Mouse (Mus musculus) hindbrain, embryonic 15.5 days (tissue): ENCODE measurements around the gene Nav2. TPM values are rescaled to one million over a fixed set of nuclear protein-coding genes. Genes with fewer than 3 reads are reported as not detected.
A peak's percentile ranks its signal among the peaks of the same experiment; 100 is the strongest.

Experiments
- ATAC-seq: fragments of 200-750 bp; cut with Nextera tagmentation; 2 replicates; pipeline ENCODE4 v1.8.0; 2017; ENCODE audit warnings: low read depth, moderate number of reproducible peaks, moderate TSS enrichment; ENCODE audit not compliant: low FRiP score
- H3K27ac ChIP-seq: fragments of 300-500 bp; sonication (generic); replicated peaks from 2 replicates; pipeline ENCODE4 v1.5.1; 2015; ENCODE audit warnings: mild to moderate bottlenecking, inconsistent platforms
- H3K27me3 ChIP-seq: fragments of 300-500 bp; sonication (generic); 2 replicates; pipeline ENCODE4 v1.6.1; 2015; ENCODE audit warnings: control low read depth, inconsistent platforms
- H3K36me3 ChIP-seq: fragments of 300-500 bp; sonication (generic); 2 replicates; pipeline ENCODE4 v1.6.1; 2015; ENCODE audit warnings: control low read depth, inconsistent platforms
- H3K4me1 ChIP-seq: fragments of 300-500 bp; sonication (generic); replicated peaks from 2 replicates; pipeline ENCODE4 v1.6.1; 2015; ENCODE audit warnings: control low read depth, inconsistent platforms
- H3K4me2 ChIP-seq: fragments of 300-500 bp; sonication (generic); 2 replicates; pipeline ENCODE4 v1.6.1; 2015; ENCODE audit warnings: moderate library complexity, mild to moderate bottlenecking, inconsistent platforms
- H3K4me3 ChIP-seq: fragments of 300-500 bp; sonication (generic); 2 replicates; pipeline ENCODE4 v1.5.1; 2015; ENCODE audit warnings: mild to moderate bottlenecking, inconsistent platforms
- H3K9ac ChIP-seq: fragments of 300-500 bp; sonication (generic); 2 replicates; pipeline ENCODE4 v1.6.1; 2015; ENCODE audit warnings: inconsistent platforms
- H3K9me3 ChIP-seq: fragments of 300-500 bp; sonication (generic); 2 replicates; pipeline ENCODE4 v1.6.1; 2016; ENCODE audit warnings: control low read depth, inconsistent platforms
- WGBS: fragments of 180-500 bp; shearing (Covaris S2); methylation state at CpG from one replicate; pipeline ENCODE4 v1.1.7; 2015; 5-methylcytosine and 5-hydroxymethylcytosine counted together
- polyA plus RNA-seq: library from polyadenylated mRNA; unstranded; fragments of >200 nt; fragmentation: Nextera tagmentation; extraction: Ambion mirVana; gene quantifications from 2 replicates; pipeline ENCODE4 v1.2.1, GENCODE M21; 2015

Nav2 gene
- polyA plus RNA-seq, 1 experiment from 2014 or later = 24.7 TPM

DNA sequence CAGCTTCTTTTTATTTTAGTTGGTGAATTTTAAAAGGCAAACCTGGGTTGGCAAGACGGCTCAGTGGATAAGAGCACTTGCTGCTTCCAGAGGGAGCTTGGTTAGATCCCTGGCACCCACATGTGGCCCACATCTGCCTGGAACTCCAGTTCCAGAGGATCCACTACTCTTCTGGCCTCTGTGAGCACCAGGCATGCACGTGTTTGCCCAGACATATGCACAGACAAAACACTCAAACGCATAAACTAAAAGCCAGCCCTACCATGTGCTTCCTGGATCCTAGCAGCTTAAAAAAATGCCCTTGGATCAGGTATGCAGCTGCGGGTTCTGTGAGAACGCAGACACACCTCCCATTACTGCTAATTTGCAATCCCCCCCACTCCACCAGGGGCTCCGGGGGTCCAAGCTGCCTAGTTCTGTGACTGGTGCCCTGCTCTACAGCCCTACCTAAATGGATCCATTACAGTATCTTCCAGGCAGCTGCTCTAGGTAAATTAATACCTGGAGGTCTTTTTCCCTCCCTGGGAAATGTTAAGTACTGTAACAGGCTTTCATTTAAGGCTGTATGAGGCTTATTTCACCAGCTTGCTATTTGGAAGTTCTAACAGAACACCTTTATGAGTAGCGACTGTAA, 603.4 kb downstream of the Nav2 start:
- H3K27ac ChIP-seq = no peak overlapping the region
- peaks cover 7% of the 10 kb centered on the region for H3K4me1 ChIP-seq
- no peak overlapping the region for H3K9ac ChIP-seq
- no peak for ATAC-seq
- no peak overlapping the region for H3K4me3 ChIP-seq
- 67% methylated on average over 7 of the region's 7 CpGs for WGBS
- H3K9me3 ChIP-seq = no peaks in the 10 kb centered on the region
- no peaks in the 10 kb centered on the region for H3K36me3 ChIP-seq
- H3K4me2 ChIP-seq = no peak overlapping the region
- no peaks in the 10 kb centered on the region for H3K27me3 ChIP-seq

DNA sequence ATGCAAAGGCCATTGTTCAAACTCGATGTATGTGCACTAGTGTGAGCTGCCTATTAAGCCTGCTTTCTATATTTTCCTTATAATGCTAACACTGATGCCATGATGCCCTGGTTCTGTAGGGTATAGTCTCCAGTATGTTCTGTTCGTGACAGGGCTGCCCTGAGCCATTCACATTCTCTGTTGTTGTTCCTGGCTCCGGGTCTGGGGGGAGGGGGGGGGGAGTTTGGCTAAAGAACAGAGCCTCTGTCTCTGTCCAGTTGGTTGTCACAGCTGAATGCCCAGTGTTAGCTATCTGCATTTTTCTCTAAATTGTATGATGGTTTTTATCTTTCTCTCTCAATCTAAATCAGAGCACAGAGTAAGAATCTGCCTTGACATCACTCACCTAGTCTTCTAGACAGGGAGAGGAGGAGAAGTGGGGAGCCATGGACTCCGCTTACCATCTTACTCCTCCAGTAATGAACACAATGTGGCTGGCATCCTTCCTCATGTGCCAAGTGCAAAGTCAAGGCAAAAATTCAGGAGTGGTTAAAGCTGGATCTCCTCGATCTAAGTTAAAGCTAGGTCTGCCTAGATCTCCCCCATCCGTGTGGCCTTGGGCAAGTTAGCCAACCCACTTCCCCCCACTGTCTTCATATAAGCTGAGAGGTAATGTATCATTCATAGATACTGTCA, 605.4 kb downstream of the Nav2 start:
- no peaks in the 10 kb centered on the region for H3K9me3 ChIP-seq
- 61% methylated on average over 6 of the region's 6 CpGs for WGBS
- H3K4me1 ChIP-seq = peaks cover 7% of the 10 kb centered on the region
- H3K9ac ChIP-seq = no peak overlapping the region
- no peaks in the 10 kb centered on the region for H3K27me3 ChIP-seq
- no peak overlapping the region for H3K4me3 ChIP-seq
- H3K4me2 ChIP-seq = no peak overlapping the region
- H3K36me3 ChIP-seq = no peaks in the 10 kb centered on the region
- H3K27ac ChIP-seq = 0 out of 2 replicates have a peak overlapping the region, but pooled peaks have one; percentile 18
- ATAC-seq = peak; percentile 54; the same call in 1 of the 2 replicates

DNA sequence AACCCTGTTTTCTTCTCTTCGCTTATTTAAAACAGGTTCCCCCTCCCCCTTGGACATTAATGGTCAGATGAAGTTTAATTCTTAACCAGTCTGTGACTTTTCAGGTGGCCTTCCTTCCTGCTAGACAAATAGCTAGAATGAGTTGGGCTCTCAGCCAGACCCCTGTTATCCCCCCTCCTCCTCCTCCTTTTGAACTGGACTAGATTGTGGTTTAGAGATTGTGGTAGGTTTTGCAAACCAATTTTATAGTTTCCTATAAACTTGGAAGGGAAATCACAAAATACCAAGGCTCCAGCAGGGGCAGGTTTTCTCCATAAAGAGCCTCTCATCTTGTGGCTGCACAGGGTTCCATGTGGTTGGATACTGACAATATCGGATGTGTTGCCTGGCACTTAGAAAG, 606.5 kb downstream of the Nav2 start:
- Histone ChIP-seq H3K9ac (no peak overlapping the region), H3K4me1 (peaks cover 7% of the 10 kb centered on the region), H3K27ac (no peak overlapping the region), H3K4me3 (no peak overlapping the region), H3K36me3 (no peaks in the 10 kb centered on the region), H3K9me3 (no peaks in the 10 kb centered on the region), H3K4me2 (no peak overlapping the region), H3K27me3 (no peaks in the 10 kb centered on the region)
- 83% methylated on average over 2 of the region's 2 CpGs for WGBS
- ATAC-seq = no peak

GRCm38 (mm10) chr7:49520504-49520903, 612.0 kb downstream of the Nav2 start:
- no peak for ATAC-seq
- WGBS = 65% methylated on average over 2 of the region's 2 CpGs

GRCm38 (mm10) chr7:49521349-49521748, 612.8 kb downstream of the Nav2 start:
- 30% methylated on average over 4 of the region's 4 CpGs for WGBS
- Histone ChIP-seq H3K27ac (no peak overlapping the region), H3K9ac (no peak overlapping the region), H3K4me1 (peaks cover 30% of the 10 kb centered on the region), H3K27me3 (no peaks in the 10 kb centered on the region), H3K9me3 (no peaks in the 10 kb centered on the region), H3K4me2 (no peak overlapping the region), H3K36me3 (no peaks in the 10 kb centered on the region), H3K4me3 (no peak overlapping the region)
- ATAC-seq = no peak

More at GRCm38 (mm10) chr7:49520504-49520903, 612.0 kb downstream of the Nav2 start:
- Histone ChIP-seq H3K36me3 (no peaks in the 10 kb centered on the region), H3K27ac (0 out of 2 replicates have a peak overlapping the region, but pooled peaks have one; percentile 5), H3K4me1 (peaks cover 30% of the 10 kb centered on the region), H3K27me3 (no peaks in the 10 kb centered on the region), H3K4me3 (no peak overlapping the region), H3K9ac (no peak overlapping the region), H3K9me3 (no peaks in the 10 kb centered on the region), H3K4me2 (no peak overlapping the region)

DNA sequence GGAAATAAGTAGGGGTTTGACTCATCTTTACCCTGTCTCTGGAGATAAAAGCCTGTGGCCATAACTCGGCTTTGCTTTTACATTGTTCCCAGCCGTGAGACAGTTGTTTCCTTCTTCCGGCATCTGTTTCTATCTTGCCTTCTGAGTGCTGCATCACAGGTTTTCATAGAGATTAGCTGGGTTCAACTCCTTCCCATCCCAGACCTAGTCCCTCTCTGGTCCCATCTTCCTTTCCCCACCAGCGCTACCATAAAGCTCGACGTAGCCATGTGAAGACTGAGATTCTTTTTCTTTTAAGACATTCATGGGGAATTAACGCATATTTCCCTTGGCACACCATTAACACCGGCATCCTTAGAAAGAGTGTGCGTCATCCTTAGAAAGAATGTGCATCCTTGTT, 613.5 kb downstream of the Nav2 start:
- peak overlapping the region; percentile 50 for H3K4me2 ChIP-seq
- 5% methylated on average over 9 of the region's 9 CpGs for WGBS
- H3K36me3 ChIP-seq = no peaks in the 10 kb centered on the region
- H3K4me3 ChIP-seq = no peak overlapping the region
- no peaks in the 10 kb centered on the region for H3K27me3 ChIP-seq
- H3K9me3 ChIP-seq = no peaks in the 10 kb centered on the region
- peaks cover 30% of the 10 kb centered on the region for H3K4me1 ChIP-seq
- no peak for ATAC-seq
- H3K9ac ChIP-seq = no peak overlapping the region
- no peak overlapping the region for H3K27ac ChIP-seq

DNA sequence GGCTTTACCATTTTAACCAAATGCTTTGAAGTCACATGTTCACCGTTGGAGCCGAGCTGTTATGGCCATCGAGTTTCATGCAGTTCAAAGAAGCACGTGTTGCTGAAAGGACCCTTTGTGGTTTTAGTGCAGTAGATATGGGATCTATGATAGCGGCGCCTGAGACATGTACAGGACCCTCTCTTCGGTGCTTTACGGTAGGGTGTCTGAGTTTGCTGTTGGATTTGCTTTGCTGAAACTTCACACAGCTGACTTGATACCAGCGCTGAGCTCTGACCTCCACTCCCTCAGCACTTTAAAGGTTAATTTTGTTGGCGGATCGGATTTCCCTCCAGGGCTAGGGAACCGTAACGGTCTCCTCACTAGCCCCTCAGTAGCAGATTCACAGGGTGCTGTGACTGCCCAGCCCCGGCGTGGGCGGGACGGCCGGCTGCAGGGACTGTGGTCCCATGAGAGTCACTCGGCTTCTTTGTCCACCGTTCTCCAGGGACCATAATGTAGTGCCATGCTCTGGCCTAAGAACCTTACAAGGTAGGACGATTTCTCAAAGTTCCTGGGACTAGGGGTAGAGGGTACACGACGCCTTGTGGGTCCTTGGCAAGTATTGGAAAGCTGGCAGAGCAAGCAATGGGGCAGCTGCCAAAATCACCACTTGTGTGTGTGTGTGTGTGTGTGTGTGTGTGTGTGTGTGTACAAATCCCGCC, 614.0 kb downstream of the Nav2 start:
- Histone ChIP-seq H3K9ac (no peak overlapping the region), H3K4me1 (peaks cover 34% of the 10 kb centered on the region), H3K27me3 (no peaks in the 10 kb centered on the region), H3K4me2 (peak overlapping the region; percentile 50), H3K36me3 (no peaks in the 10 kb centered on the region), H3K9me3 (no peaks in the 10 kb centered on the region), H3K27ac (no peak overlapping the region), H3K4me3 (peak overlapping the region; percentile 23)
- peak; percentile 53; the same call in 1 of the 2 replicates for ATAC-seq
- WGBS = 3% methylated on average over 24 of the region's 24 CpGs

- 31% methylated on average over 4 of the region's 4 CpGs for WGBS
- no peak overlapping the region for H3K9ac ChIP-seq
- H3K4me3 ChIP-seq = no peak overlapping the region
- ATAC-seq = no peak
- H3K27ac ChIP-seq = no peak overlapping the region
- H3K27me3 ChIP-seq = no peaks in the 10 kb centered on the region
- H3K4me1 ChIP-seq = peaks cover 36% of the 10 kb centered on the region
- H3K9me3 ChIP-seq = no peaks in the 10 kb centered on the region
- H3K36me3 ChIP-seq = no peaks in the 10 kb centered on the region
- H3K4me2 ChIP-seq = peak overlapping the region; percentile 50; the same call in 1 of the 2 replicates
Measured at GRCm38 (mm10) chr7:49523115-49523445, 614.6 kb downstream of the Nav2 start.

DNA sequence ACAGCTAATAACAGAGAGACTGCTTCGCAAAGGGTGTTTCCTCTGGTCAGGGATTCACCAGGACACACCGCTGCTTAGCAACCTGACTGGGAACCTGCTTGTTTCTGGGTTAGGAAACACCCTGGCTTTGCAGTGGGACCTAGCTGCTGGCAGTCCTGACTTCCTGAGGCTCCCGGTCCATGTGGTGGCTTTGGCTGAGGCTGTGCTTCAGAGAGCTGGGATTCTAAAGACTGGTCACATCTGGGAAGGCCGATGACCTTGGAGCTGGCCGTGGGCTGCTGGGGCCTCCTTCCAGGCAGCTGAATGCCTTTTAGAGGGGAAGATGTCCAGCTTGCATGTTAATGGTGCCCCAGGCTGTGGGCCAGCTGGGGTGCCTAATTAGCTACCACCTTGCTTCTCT, 615.2 kb downstream of the Nav2 start:
- Histone ChIP-seq H3K4me3 (no peak overlapping the region), H3K27ac (0 out of 2 replicates have a peak overlapping the region, but pooled peaks have one; percentile 5), H3K4me2 (peak overlapping the region; percentile 13; the same call in 1 of the 2 replicates), H3K27me3 (no peaks in the 10 kb centered on the region), H3K4me1 (peaks cover 36% of the 10 kb centered on the region), H3K9ac (peak overlapping the region; percentile 6; the same call in 1 of the 2 replicates), H3K9me3 (no peaks in the 10 kb centered on the region), H3K36me3 (no peaks in the 10 kb centered on the region)
- ATAC-seq = no peak
- WGBS = 33% methylated on average over 5 of the region's 5 CpGs

GRCm38 (mm10) chr7:49525348-49526100, 617.0 kb downstream of the Nav2 start:
- H3K4me2 ChIP-seq = no peak overlapping the region
- no peak overlapping the region for H3K9ac ChIP-seq
- no peaks in the 10 kb centered on the region for H3K27me3 ChIP-seq
- no peak overlapping the region for H3K27ac ChIP-seq
- no peak for ATAC-seq
- 64% methylated on average over 11 of the region's 11 CpGs for WGBS
- H3K4me3 ChIP-seq = no peak overlapping the region
- no peaks in the 10 kb centered on the region for H3K36me3 ChIP-seq
- H3K9me3 ChIP-seq = no peaks in the 10 kb centered on the region
- H3K4me1 ChIP-seq = peaks cover 34% of the 10 kb centered on the region

GRCm38 (mm10) chr7:49526101-49526499, 617.6 kb downstream of the Nav2 start:
- Histone ChIP-seq H3K4me2 (no peak overlapping the region), H3K9me3 (no peaks in the 10 kb centered on the region), H3K27me3 (no peaks in the 10 kb centered on the region), H3K9ac (no peak overlapping the region), H3K4me1 (peaks cover 29% of the 10 kb centered on the region), H3K27ac (no peak overlapping the region), H3K36me3 (no peaks in the 10 kb centered on the region), H3K4me3 (no peak overlapping the region)
- ATAC-seq = no peak
- WGBS = 86% methylated on average over 4 of the region's 4 CpGs
